In genomic region chr2:72044191-72044590, GRCm38 (mm10) we compare ENCODE assay signal across 10 mouse cellular contexts.
DNase-seq lines count a peak whose midpoint lies in the region; ATAC-seq lines count a peak whose summit lies in the region.
"Had no signal": no experiment of that assay in that cellular context is flagged by ENCODE, and none has a peak within 500 bp of the region (broad histone marks: within the 10 kb centered on the region; RNA-seq: fewer than 3 reads in every experiment).

No protein-coding gene starts in this region.

- no peaks in the 10 kb centered on the region for H3K4me1 ChIP-seq in lung, embryonic 16.5 days (replicated peaks; ENCODE audit: control insufficient read depth, insufficient read depth, low read length)
- H3K4me1 ChIP-seq: megakaryocyte, embryonic 14.5 days had no signal

- H3K4me2 ChIP-seq in lung, embryonic 16.5 days (ENCODE audit: low read depth, low read length) = no peak overlapping the region
- H3K4me2 ChIP-seq: limb, embryonic 13.5 days had no signal

- H3K36me3 ChIP-seq in lung, embryonic 16.5 days (ENCODE audit: control insufficient read depth, insufficient read depth, low read length) = no peaks in the 10 kb centered on the region
- H3K36me3 ChIP-seq: limb, embryonic 13.5 days had no signal

- no peak overlapping the region for H3K9ac ChIP-seq in lung, embryonic 16.5 days (ENCODE audit: low read length)
- H3K9ac ChIP-seq: limb, embryonic 13.5 days had no signal

- intact Hi-C loops in gastrocnemius, postnatal 14 days (cut with DNase I; ENCODE audit: low total_unique reads) = no loop called here

- no peaks in the 10 kb centered on the region for H3K9me3 ChIP-seq in lung, embryonic 16.5 days (ENCODE audit: control insufficient read depth, low read length)
- H3K9me3 ChIP-seq: limb, embryonic 13.5 days had no signal

- no peaks in the 10 kb centered on the region for H3K27me3 ChIP-seq in lung, embryonic 16.5 days (ENCODE audit: control insufficient read depth, insufficient read depth, low read depth, low read length)
- H3K27me3 ChIP-seq: limb, embryonic 13.5 days had no signal

- DNase-seq in heart, adult 11 months = peak; percentile 82
- DNase-seq in heart, adult 9 months (ENCODE audit: low spot score in 2 of 2) = no peak
- peak; percentile 27 to 47 for DNase-seq in layer of hippocampus, postnatal 10 days (ENCODE audit: low spot score in 2 of 2)
- no peak for DNase-seq in layer of hippocampus, postnatal 36 days
- DNase-seq in brain, adult 2 months (ENCODE audit: low read depth, low spot score) = peak; percentile 43
- DNase-seq in thymus, postnatal 25 days = no peak
- DNase-seq in gastrocnemius, postnatal 14 days = no peak

- H3K4me3 ChIP-seq in lung, embryonic 16.5 days (ENCODE audit: low read length) = no peak overlapping the region
- H3K4me3 ChIP-seq: limb, embryonic 13.5 days; megakaryocyte, embryonic 14.5 days had no signal

- ATAC-seq in lung, embryonic 16.5 days (ENCODE audit: low read depth) = peak; percentile 38; the same call in 1 of the 2 replicates

- H3K27ac ChIP-seq in lung, embryonic 16.5 days (ENCODE audit: low read length) = no peak overlapping the region
- H3K27ac ChIP-seq: limb, embryonic 13.5 days had no signal

- WGBS in lung, embryonic 16.5 days = 15% methylated on average over 6 of the region's 6 CpGs

Comparison
In these comparisons a context has a peak if more than half of its experiments do, and no peak if none do; other contexts are left out.
1. DNase-seq: peak in heart, adult 11 months (single experiment), layer of hippocampus, postnatal 10 days (2 of 2) and brain, adult 2 months (single experiment); none in heart, adult 9 months (0 of 2), layer of hippocampus, postnatal 36 days (0 of 2), thymus, postnatal 25 days (single experiment) and gastrocnemius, postnatal 14 days (single experiment).